In the genomic region with DNA sequence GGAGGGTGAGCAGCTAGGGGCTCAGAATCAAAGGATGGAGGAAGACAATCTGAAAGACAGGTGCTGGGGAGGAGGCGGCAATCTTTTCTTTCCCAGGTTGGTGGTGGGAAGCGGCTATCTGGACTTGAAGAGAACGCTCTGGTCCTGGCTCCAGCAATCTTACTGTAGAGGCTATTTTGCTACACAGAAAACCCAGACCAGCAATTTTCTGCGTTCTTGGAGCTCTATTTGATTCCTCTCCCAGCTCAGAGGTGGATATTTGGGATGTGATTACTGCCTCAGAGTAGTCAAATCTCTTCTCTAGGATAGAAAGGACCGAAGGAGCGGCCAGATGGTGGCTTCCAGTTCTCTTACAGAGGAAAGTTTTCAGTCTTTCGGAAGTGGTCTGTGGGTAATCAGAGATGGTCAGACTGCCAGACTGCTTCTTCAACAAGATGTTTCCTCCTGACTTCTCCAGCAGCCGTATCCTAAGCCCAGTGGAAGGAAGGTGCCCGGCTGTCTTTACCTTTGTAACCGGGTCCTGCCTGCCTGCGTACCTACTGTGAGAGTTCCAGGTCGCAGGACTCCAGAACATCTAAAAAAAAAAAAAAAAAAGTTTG, we compare ENCODE assay signal across 8 mouse cellular contexts. TPM values are rescaled to one million over a fixed set of nuclear protein-coding genes. Genes with fewer than 3 reads are reported as not detected.
DNase-seq lines count a peak whose midpoint lies in the region; ATAC-seq lines count a peak whose summit lies in the region.

No protein-coding gene starts in this region.

- H3K4me1 ChIP-seq in limb, embryonic 11.5 days (ENCODE audit: control insufficient read depth, insufficient read depth, low read length): peaks cover 13% of the 10 kb centered on the region; the same call in 1 of the 2 replicates
- H3K4me1 ChIP-seq in stomach, embryonic 15.5 days: peaks cover 11% of the 10 kb centered on the region; the same call in 1 of the 2 replicates

- H3K27ac ChIP-seq in limb, embryonic 11.5 days (replicated peaks; ENCODE audit: low read depth, low read length): no peak overlapping the region
- H3K27ac ChIP-seq in stomach, embryonic 15.5 days: peak overlapping the region; percentile 65

- H3K27me3 ChIP-seq in limb, embryonic 11.5 days (ENCODE audit: control insufficient read depth, insufficient read depth, low read length): no peaks in the 10 kb centered on the region
- no peaks in the 10 kb centered on the region for H3K27me3 ChIP-seq in stomach, embryonic 15.5 days (replicated peaks)

- DNase-seq in frontal cortex, postnatal 36 days (ENCODE audit: low spot score in 2 of 2): peak; percentile 7 to 27
- DNase-seq in retina, embryonic 14.5 days (ENCODE audit: low spot score): peak; percentile 8
- no peak for DNase-seq in retina, postnatal 1 day
- DNase-seq in limb, embryonic 11.5 days (ENCODE audit: low spot score): no peak
- no peak for DNase-seq in embryo, embryonic 10.5 days (ENCODE audit: low spot score)
- no peak for DNase-seq in cerebellum, adult 9-11 months

- ATAC-seq in frontal cortex, adult (ENCODE audit: low TSS enrichment): no peak; the same call in 1 of the 2 replicates
- no peak for ATAC-seq in limb, embryonic 11.5 days (ENCODE audit: insufficient number of reproducible peaks, low FRiP score, low TSS enrichment, low read depth)
- no peak for ATAC-seq in stomach, embryonic 15.5 days (ENCODE audit: insufficient read depth, low FRiP score, low read depth)

- H3K9me3 ChIP-seq in limb, embryonic 11.5 days (ENCODE audit: control insufficient read depth, low read length): no peaks in the 10 kb centered on the region
- H3K9me3 ChIP-seq in stomach, embryonic 15.5 days: no peaks in the 10 kb centered on the region

- H3K36me3 ChIP-seq in limb, embryonic 11.5 days (ENCODE audit: control insufficient read depth, insufficient read depth, low read length): no peaks in the 10 kb centered on the region
- H3K36me3 ChIP-seq in stomach, embryonic 15.5 days: no peaks in the 10 kb centered on the region

- H3K4me3 ChIP-seq in limb, embryonic 11.5 days (ENCODE audit: low read depth, low read length): peak overlapping the region; percentile 81; the same call in 1 of the 2 replicates
- H3K4me3 ChIP-seq in stomach, embryonic 15.5 days (replicated peaks): no peak overlapping the region

- H3K9ac ChIP-seq in limb, embryonic 11.5 days (ENCODE audit: low read length): no peak overlapping the region; the same call in 1 of the 2 replicates
- H3K9ac ChIP-seq in stomach, embryonic 15.5 days: no peak overlapping the region

- WGBS in limb, embryonic 11.5 days: 39% methylated on average over 12 of the region's 12 CpGs
- WGBS in stomach, embryonic 15.5 days: 31% methylated on average over 12 of the region's 12 CpGs

- peak overlapping the region; percentile 71 for H3K4me2 ChIP-seq in limb, embryonic 11.5 days (ENCODE audit: low read depth, severe bottlenecking)
- H3K4me2 ChIP-seq in stomach, embryonic 15.5 days: peak overlapping the region; percentile 97

RNA-seq across cellular contexts. Expression of a gene that starts 0.6 kb away (rescaled TPM):
- polyA plus RNA-seq in limb, embryonic 11.5 days (2014; fragmentation: Nextera tagmentation; extraction: Ambion mirVana): 29.1 and 30.4 TPM in 2 replicates
- 16.3 and 18.0 TPM in 2 replicates for polyA plus RNA-seq in stomach, embryonic 15.5 days (2015; fragmentation: Nextera tagmentation; extraction: Ambion mirVana)

Comparison
In these comparisons a context has a peak if more than half of its experiments do, and no peak if none do; other contexts are left out.
1. DNase-seq: peak in frontal cortex, postnatal 36 days (2 of 2) and retina, embryonic 14.5 days (single experiment); none in retina, postnatal 1 day (single experiment), limb, embryonic 11.5 days (single experiment), embryo, embryonic 10.5 days (single experiment) and cerebellum, adult 9-11 months (single experiment).